Mouse (Mus musculus) G1E (cell line): Measurements from ENCODE around the gene Cdx2.
A peak's percentile ranks its signal among the peaks of the same experiment; 100 is the strongest.

Experiments used
- CTCF ChIP-seq: IDR thresholded peaks from 2 replicates; pipeline ENCODE4 v1.5.1; 2012; ENCODE audit warnings: low read depth, low read length, inconsistent platforms, mixed read lengths
- GATA1 ChIP-seq: IDR thresholded peaks from 2 replicates; pipeline ENCODE4 v1.6.1; 2012; ENCODE audit warnings: borderline replicate concordance, low read length, inconsistent platforms, mixed read lengths
- GATA2 ChIP-seq: IDR thresholded peaks from 2 replicates; pipeline ENCODE4 v1.6.1; 2012; ENCODE audit warnings: low read depth, low read length, inconsistent platforms, borderline replicate concordance
- POLR2AphosphoS5 ChIP-seq: IDR thresholded peaks from 2 replicates; pipeline ENCODE4 v1.6.1; 2012; ENCODE audit warnings: low read depth, low read length, inconsistent platforms; ENCODE audit not compliant: insufficient replicate concordance
- TAL1 ChIP-seq: conservative IDR thresholded peaks from 2 replicates; pipeline ENCODE4 v1.6.1; 2012; ENCODE audit warnings: low read depth, low read length, inconsistent platforms, mixed read lengths

DNA sequence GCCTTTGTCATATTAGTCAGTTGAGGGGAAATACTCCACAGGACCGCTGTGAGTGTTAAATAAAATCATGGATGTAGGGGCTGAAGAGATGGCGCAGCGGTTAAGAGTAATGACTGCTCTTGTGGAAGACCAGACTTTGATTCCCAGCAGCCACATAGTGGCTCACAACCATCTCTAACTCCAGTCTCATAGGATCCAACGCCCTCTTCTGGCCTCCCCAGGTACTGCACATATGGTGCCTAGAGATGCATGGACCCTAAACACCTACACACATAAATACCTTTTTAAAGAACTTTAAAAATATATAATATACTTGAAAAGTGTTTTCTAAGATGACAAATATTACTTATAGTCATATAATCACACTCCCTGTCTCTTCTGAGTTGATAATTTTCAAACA lies 22.7 kb downstream of the Cdx2 start:
- TF ChIP-seq CTCF (0 out of 2 replicates have a peak, but pooled peaks have one; percentile 12), POLR2AphosphoS5 (no peak), GATA1 (no peak), GATA2 (no peak), TAL1 (no peak)
